Mouse (Mus musculus) lung, postnatal 36 days (tissue): ENCODE data around the gene Olfr1457.

Source experiments
- DNase-seq: peaks from one replicate; pipeline ENCODE4 v3.0.0; 2022; ENCODE audit warnings: mixed read lengths

The Olfr1457 gene

DNA sequence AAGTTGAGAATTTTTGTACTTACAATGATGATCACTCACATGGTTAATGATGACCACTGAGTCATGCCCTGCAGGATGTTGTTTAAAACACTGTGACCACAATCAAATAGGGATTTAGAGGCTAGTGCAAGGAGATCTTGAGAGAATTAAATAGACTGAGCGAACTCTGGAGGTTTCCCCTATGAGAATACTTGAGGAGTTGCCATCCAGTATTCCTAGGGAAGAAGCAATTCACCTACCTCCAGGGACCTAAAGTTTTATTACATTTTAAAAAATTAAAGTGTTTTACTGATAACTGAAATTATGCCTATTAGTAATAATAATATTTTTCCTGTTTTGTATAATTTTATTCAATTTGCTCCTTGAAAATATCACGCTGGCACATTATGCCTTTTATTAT lies at the start of gene Olfr1457:
Gene Olfr1457 (minus strand): TSS at position 101 of the 400 bp plus-strand sequence.
- no peak for DNase-seq

DNA sequence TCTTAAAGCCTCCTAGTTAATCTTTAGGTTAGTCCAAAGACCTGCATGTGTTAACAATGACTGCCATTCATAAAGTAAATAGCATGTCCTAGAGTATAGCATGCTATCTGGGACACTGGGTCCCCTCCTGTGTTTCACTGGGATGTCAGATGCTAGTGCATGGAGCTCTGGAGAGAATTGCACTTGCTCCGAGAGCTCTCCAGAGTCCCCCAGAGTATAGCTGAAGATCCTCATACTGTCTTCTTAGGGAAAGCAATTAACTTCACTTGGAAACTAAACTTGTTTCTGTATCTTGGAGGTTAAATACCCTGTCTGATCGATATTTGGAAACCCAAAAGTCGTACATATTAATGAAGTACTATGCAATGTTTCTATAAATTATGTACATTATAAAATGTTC lies 9.0 kb upstream of the Olfr1457 start, which contains the start of gene Olfr1458:
Gene Olfr1458 (minus strand): TSS at position 101 of the 400 bp plus-strand sequence.
- DNase-seq: no peak

DNA sequence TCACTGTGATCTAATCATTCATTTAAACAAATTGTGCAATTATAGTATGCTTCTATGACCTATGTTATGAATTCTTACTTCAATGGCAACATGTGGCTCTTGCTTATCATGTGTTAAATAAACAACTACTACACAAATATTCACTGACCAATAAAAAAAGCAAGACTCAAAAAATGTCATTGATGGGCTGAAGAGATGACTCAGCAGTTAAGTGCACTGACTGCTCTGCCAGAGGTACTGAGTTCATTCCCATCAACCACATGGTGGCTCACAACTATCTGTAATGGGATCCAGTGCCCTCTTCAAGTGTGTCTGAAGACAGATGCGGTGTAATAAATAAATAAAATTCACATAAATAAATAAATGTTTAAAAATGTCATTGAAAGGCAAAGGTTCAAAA lies 3.8 kb downstream of the Olfr1457 start:
- DNase-seq: no peak

DNA sequence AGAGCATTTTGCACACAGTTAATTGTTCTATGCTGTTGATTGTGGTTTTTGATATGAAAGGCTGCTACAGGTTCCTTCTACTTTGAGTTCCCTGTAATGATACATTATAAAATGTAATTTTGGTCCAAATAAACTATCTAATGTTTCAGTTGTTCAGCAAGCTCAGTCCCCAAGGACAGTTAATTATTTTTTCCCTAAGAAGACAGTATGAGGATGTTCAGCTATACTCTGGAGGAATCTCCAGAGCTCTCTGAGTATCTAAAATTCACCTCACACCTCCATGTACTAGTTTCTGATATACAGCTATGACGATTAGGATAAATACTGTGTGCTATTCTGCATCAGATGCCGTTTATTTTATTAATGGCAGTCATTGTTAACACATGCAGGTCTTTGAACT lies 37.4 kb downstream of the Olfr1457 start, which contains the start of gene Olfr1454:
Gene Olfr1454 (plus strand): TSS at position 301 of the 400 bp plus-strand sequence.
- DNase-seq: no peak
